Mouse (Mus musculus) frontal cortex, postnatal 14 days (tissue): ENCODE results near the gene Bsx.

Experiments used
- DNase-seq, 2 experiments: peaks; one replicate each; pipeline ENCODE4 v3.0.0; 2022; ENCODE audit warnings: low spot score in 2 of 2

Gene Bsx

DNA sequence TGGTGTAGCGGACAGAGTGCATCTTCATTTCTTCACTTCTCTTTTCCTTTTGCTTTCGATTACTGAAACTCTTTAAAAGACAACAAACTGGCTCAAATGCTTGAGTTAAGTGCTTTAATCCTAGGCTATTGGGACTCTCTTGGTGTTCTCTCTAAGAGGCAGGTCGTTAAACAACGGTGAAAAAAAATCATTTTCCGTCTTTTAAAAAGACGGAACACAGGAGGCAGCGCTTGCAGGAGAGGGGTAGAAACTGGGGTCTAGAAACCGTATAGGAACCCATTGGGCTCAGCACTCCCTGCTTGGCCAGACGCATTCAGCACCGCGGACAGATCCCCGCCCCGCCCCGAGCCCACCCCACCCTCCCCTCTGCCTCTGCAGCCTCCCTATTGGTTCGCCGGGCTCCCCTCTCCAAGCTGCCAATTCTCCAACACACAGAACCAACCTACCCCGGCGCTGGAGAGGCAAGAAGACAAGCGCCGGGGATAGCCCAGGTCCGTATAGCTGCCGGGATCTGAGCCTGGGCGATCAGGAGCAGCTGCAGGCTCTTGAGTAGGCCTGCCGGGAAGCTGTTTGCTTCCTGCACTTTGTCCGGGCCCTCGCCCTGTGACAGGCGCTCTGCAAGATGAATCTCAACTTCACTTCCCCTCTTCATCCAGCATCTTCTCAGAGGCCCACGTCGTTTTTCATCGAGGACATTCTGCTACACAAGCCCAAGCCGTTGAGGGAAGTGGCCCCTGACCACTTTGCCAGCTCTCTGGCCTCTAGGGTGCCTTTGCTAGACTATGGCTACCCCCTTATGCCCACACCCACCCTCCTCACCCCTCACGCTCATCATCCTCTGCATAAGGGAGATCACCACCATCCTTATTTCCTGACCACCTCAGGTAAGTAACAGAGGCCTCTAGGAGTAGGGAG lies at the start of gene Bsx:
Bsx (plus strand) TSS at position 572 of the 915 bp plus-strand sequence.
- no peak for DNase-seq

DNA sequence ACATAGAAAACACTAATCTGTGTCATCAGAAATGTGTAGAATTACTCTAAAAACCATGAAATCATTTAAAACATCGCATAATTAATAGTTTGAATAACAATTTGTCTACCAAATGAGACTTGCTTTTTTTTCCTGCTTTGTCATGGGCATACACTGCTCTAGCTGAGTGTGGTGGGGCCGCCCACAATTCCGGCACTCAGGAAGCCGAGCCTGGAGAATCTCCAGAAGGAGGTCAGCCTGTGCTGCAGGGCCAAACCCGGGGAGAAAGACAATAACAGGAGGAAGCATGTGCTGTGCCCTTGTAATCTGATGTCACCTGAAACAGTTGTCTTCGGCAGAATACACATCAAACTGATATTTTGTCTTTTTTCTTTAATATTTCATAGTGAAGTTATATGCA lies 48.3 kb upstream of the Bsx start:
- DNase-seq: no peak

DNA sequence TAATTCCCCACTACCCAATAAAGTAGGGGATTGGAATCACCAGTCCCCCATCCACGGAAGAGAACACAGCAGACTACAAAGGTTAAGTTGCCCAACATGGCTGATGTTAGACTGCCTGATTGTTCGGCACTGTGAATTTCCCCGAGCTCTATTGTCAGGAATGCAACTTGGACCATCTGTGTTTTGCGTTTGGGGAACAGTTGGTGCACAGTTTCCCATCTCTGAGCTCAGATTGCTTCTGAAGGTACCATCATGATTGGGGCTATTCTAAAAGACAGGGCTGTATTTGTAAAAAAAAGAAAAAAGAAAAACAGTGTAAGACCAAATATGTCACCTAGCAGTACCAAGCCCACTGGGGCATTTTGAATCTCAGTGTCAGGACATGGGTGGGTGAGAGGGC lies 46.6 kb upstream of the Bsx start:
- DNase-seq: no peak

DNA sequence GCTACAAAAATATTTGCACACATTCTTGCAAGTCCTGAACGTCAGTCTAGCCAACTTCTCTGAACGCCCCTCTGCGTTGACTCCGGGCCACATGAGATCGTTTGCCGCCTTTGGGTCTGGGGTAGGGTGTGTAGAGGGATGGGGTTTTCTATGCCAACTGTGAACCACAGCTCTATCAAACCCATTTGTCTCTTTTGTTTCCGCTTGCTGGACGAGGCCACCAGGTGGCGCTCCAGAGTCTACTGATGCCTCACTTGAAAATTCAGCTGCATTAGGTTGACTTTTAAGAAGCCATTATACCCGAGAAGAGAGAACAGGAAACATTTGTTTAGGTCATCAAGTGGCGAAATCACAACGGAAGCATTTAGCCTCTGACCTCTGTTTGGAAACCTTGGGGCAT lies 39.4 kb upstream of the Bsx start:
- DNase-seq: peak; percentile 44 to 76

DNA sequence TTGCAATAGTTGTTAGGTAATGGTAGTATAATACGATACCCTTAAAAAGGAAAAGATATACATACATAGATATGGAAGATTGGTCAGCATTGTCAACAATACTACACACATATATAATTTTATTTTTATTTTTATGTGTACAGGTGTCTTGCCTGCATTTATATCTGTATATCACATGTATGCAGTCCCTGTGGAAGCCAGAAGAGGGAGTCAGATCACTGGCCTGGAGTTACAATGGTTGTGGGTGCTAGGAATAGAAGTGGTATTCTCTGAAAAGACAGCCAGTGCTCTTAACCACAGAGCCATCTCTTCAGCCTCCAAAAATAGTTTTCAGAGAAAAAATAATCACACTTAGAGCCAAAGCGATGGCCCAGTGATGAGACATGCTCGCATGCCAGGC lies 37.2 kb upstream of the Bsx start:
- DNase-seq: no peak

DNA sequence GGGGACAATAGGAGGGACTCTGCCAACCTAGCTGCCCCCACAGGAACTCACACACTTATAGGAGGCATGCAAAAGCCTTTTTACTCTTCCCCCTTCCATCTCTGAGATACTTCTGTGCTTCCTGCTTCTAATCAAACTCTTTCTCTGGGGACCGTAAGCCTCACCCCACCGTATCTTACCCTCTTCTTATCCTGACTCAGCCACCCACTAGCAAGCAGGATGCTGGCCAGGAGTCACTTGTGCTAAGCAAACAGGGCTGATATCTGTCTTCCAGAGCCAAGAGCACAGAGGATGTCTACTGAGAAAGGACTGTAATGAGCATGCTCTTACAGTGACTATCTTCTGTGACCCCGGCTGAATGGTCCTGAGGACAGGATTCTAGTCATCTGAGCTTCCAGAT lies 34.3 kb upstream of the Bsx start:
- no peak for DNase-seq

DNA sequence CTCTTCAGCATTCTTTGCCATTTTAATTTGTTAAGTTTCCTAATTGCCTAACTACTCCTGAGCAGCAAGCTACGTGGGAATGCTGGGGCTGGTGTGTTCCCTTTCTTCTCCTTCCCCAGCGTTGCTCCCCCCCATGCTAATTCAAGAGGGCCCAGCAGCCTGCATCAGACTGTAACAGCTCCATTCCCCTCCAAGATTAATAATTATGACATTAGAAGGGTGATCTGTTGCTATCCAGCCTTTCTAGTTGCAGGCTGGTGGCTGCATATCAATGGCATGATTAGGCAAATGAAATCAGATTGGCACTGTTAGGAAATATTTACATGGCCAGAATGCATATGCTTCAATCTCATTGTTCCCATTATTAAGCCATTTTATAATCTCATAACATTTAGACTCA lies 22.4 kb upstream of the Bsx start:
- DNase-seq: no peak

DNA sequence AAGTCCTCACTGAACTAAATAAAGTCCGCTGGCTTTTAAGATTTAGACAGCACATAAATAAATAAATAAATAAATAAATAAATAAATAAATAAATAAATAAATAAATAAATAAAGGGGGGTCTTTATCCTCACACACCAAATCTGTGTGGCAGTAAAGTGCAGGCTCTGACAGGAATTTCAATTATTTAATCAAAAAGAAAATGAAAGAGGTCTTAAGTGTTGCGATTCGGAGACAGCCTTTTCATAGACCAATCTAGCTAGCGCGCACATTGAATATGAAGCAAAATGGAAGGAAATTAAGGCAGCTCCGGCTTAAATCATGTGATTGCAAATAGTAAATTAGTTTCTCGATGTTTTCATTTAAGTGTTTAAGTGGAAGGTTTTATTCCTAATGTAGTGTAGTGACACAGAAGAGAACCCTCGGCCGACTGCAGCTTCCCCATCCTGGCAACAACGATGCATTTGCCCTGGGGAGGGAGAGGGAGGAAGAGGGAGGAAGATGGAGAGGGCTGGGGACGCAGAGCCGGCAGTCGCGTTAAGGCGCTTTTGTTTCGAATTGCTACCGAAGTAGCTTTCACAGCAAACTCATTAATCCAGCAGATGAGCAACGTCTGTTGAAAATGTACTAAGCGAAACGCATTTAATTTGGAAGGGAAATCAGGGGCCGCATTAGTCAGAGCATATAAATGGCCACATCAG lies 15.3 kb upstream of the Bsx start:
- no peak for DNase-seq

DNA sequence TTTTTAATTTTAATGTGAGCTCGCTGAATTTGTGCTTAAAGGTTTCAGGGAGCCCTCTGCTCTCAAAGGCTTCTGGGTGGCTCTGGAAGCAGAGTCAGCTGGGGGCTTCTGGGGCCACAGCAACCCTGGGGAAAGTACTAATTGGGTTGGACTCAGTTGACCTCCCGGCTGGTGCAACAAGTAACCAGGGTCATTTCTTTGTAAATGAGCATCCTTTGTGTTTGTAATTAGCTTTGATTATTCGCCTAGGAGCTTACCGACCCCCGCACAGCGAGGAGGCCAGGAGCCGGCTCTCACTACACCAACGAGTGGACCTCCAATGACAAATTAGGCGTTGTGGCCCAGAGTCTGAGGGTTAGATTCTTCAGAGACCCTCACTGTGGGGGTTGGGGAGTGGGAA lies 14.7 kb upstream of the Bsx start:
- no peak for DNase-seq

DNA sequence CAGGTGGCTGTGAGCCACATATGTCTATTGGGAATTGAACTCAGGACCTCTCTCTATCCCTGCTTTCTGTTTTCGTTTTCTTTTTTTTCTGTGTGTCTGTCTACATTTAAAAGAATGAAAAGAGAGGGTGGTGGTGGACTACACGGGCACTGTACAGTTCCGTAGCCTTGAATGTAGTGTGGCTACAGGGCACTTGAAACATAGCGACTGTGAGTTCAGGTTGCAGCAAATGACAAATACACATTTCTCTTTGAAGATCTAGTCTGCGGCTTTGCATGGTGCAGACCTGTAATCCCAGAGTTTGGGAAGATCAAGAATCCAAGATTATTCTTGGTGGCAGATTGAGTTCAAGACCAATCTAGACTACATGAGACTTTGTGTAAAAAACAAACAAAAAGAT lies 3.6 kb upstream of the Bsx start:
- no peak for DNase-seq

DNA sequence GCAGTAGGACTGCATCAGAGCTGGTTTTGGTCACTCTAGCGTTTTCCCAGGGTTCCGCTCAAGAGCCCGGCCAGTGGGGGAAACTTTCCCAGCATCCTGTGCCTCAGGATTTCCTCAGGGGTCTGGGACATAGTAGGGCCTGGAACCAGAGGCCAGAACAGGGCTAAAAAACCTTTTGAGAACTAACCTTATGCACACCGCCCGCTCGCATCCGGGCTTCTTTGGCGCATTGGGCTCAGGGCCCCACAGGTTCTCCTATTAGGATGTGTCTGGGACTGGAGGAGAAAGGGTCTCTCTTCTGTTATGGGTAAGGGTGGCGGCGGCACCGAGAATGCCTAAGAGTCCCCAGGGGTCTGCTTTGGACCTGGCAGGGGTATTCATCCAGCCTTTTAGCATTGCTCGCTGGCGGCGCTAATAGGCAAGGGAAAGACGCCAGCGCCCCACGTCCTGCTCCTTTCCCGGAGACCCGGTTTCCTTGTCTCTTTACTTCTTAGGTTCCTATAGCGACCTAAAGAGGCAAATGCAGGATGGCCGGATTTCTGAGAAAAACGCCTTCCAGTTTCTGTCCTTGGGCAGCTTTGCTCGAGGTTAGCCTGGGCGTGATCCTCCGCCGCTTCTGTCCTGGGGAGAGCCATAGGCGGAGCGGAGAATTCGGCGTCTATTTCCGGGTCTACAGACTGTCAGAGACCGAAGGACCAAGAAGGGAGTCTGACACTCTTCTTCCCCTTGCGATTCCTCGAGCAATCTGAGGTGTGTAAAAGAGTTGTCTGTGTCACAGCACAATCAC lies 2.4 kb upstream of the Bsx start:
- no peak for DNase-seq

DNA sequence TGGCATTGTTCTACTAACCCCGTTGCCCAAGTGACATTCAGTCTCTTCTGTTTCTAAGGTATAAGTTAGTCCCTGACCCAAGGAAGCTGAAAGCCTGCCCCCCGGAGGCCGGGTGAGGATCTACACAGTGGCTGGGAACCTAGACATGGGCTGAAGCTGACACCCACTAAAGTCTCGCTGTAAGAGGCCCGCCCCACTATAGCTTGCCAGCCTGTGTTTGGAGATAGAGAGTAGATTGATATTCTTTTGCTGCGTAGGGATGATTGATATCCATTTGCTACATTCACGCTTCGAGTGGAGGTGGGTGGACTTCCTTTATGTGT lies 1.8 kb upstream of the Bsx start:
- no peak for DNase-seq

DNA sequence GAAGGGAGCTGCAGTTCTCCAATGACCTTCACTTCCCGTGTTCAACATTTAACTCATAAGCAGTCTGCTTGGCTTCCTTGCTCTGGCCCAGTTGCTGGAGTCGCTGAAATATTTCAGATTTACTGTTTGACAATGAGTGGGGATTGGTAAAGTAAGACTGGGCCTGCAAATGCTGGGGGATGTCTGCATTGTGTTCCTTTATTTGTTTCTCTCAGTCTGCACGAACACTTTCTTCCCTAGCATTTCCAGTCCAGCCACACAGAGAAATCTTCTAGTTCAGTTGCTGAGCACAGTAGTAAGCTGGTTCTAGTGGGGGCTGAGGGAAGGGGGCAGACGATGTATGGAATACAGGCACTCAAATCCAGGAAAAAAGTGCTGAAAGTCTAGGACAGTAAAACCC lies 1.0 kb downstream of the Bsx start:
- DNase-seq: no peak

DNA sequence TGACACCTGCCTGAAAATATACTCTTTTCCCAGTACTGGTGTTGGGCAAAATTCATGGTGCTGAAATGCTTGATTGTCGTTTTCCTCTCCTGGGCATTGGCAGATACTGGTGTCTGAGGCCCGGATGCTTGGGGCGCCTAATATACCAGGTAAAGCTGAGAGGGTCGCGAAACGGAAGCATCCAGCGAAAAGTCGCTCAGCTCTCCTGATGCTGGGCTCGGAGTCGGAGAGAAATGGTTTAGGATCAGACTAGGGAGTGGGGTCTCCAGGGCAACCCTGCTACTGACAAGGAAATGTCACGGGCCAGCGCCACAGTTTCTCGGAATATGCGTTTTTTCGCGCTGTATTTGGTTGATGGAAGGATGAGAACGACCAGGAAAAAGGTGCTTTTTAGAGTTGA lies 1.5 kb downstream of the Bsx start:
- no peak for DNase-seq

DNA sequence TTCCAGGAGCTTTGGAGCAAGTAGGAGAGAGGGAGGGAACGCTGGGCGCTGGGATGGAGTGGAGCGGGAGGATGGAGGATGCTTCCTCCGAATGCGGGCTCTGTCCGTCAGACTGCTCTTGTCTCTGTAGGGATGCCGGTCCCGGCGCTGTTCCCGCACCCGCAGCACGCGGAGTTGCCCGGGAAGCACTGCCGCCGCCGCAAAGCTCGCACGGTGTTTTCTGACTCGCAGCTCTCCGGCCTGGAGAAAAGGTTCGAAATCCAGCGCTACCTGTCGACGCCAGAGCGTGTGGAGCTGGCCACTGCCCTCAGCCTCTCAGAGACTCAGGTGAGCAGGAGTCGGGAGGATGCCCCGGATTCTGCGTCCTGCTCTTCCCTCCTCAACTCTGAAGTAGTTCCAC lies 2.2 kb downstream of the Bsx start:
- no peak for DNase-seq

DNA sequence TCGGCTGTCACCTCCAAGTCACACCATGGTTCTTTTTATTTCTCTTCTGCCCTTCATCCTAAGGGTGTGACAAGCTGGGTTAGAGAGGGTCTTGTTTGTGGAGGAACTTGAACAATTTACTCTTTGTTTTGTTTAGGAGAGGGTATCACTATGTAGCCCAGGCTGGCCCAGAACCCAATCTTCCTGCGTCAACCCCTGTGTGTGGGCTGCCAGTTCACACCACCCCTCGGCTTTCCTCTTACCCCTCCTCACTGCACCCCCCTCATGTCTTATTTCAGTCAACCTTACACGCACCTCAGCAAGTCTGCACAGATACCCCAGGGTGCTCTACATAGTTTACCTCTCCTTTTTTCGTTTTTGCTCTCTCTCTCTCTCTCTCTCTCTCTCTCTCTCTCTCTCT lies 2.8 kb downstream of the Bsx start:
- no peak for DNase-seq

DNA sequence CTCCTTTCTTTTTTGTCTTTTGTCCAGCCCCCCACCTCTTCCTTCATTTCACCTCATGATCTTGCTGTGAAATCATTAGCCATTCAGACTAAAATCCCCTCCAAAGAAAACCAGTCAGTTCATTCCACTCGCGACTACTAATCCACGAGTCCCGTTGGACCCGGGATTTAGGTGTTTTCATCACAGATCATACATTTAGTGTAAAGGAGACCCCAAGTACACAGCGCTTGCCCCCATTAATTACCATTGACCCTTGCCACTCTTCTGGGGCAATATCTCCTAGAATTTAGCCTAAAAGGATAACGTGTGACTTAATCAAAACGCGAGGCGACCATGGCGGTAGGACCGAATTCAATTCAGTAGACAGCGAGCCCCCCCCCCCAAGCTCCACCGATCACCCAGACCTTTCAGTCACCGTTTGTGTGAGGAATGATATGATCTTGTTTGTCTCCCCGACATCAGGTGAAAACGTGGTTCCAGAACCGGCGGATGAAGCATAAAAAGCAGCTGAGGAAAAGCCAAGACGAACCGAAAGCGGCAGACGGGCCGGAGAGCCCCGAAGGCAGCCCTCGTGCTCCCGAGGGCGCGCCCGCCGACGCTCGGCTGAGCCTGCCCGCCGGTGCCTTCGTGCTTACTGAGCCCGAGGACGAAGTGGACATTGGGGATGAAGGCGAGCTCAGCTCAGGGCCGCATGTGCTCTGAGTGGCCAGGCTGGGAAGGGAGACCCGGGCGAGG lies 3.4 kb downstream of the Bsx start:
- DNase-seq: no peak

DNA sequence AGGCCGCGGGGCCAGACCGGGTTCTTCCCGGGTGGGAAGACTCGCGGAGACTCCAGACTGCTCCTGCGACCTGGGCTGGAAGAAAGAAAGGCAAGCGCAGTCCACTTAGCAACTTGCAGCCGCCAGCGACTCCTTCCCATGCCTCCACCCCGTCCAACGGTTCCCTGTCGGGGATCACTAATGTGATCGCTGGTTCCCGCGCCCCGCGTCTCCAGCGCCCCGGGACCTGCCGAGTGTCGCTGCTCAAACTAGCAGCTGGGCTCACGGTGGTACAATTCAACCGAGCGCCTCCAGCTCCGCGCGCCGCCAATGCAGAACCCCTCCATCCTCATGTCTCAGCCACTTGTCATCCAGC lies 3.9 kb downstream of the Bsx start:
- no peak for DNase-seq

DNA sequence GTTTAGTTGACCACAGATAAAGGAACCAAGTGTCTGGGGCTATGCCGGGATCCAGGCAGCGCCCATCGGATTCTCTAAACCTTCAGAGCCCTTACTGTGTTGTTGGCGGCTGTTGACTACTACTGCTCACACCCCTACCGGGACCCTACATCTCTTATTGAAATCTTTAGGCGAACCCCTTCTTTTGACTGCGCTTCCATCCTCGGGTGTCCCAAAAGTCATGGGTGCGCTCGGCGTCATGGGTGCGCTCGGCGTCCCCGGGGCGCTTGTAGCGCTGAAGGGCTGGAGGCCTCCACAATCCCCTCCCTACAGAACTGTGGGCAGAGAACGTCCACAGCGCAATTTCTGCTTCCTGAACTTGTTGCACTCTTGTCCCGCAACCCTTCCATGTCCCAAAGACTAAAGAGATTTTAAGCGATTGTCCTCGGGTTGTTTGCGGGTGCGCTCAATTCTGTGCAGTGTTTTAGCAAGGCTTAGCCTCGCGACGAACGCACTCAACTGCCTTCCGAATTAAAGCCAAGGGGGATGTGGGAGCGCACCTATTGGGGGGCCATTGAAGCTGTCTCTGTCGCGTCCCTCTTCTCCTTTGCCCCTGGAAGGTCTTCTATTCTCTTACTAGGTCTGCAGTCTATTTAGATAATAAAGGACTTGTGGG lies 4.5 kb downstream of the Bsx start:
- no peak for DNase-seq

DNA sequence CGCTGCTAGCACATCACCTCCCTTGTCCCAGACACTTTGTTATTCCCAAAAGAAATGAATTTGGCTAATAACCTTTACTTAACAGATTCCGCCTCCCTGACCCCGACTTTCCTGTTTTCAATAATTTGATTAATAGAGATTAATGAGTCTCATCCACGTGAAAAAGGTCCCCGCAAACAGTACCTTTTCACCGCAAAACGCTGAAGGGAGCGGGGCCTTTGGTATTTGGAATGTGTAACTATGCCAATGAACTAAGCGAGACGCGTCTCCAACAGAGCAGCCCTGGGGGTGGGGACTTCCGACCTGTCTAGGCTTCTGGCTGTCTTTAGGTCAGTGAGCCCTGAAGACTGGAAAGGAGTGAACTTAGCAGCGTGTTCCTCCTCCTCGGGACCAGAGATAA lies 5.1 kb downstream of the Bsx start:
- DNase-seq: no peak

DNA sequence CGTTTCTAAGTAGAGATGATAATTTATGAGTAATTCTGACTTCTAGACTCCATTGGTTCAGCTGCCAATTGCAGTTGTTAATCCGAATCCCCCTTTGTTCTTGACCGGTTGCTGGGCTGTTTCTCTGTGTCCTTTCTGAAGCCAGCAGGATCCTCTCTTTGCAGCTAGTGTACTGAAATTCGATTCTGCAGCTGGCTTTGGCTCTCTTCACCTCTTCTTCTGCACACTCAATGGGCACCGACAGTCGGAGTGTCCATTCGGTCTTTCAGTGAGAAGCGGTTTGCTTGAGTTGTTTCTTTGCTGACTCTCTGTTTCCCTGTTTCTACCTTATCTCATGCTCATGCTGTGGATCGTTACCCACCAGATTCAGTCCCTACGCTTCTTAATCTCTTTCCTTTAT lies 11.7 kb downstream of the Bsx start:
- DNase-seq: no peak

DNA sequence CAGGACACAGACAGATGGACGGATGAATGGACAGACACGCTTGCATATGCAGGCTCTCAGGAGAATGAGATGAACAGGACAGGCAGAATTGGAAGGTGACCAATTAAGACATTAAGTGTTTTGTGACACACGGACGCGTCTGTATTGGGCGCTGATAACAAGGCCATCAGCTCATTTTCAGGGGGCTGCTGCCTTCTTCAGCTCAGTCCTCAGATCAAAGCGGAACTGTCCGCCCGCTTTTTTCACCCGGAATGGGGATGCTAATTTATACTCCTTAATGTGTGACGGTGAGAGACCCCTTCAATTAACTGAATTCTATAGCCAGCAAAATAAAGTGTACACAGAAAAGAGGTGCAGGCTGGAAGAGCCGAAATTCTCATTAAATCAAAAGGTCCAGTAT lies 15.5 kb downstream of the Bsx start:
- DNase-seq: no peak
